Mouse (Mus musculus) limb, embryonic 12.5 days (tissue): ENCODE measurements around the gene Gm7075. TPM values are rescaled to one million over a fixed set of nuclear protein-coding genes. Genes with fewer than 3 reads are reported as not detected.

Source experiments
- ATAC-seq: fragments of 200-750 bp; cut with Nextera tagmentation; 2 replicates; pipeline ENCODE4 v1.8.0; 2017; ENCODE audit warnings: low read depth, moderate TSS enrichment; ENCODE audit not compliant: insufficient number of reproducible peaks, insufficient read depth, low FRiP score, low TSS enrichment
- H3K27ac ChIP-seq: fragments of 300-500 bp; sonication (generic); 2 replicates; pipeline ENCODE4 v1.5.1; 2016; ENCODE audit warnings: mild to moderate bottlenecking, moderate library complexity
- H3K27me3 ChIP-seq: fragments of 300-500 bp; sonication (generic); 2 replicates; pipeline ENCODE4 v1.6.1; 2016; ENCODE audit warnings: mild to moderate bottlenecking, moderate library complexity
- H3K36me3 ChIP-seq: fragments of 300-500 bp; sonication (generic); 2 replicates; pipeline ENCODE4 v1.6.1; 2016; ENCODE audit warnings: mild to moderate bottlenecking, moderate library complexity
- H3K4me1 ChIP-seq: fragments of 300-500 bp; sonication (generic); replicated peaks from 2 replicates; pipeline ENCODE4 v1.6.1; 2016
- H3K4me2 ChIP-seq: fragments of 300-500 bp; sonication (generic); 2 replicates; pipeline ENCODE4 v1.6.1; 2016; ENCODE audit warnings: mild to moderate bottlenecking, moderate library complexity
- H3K4me3 ChIP-seq: fragments of 300-500 bp; sonication (generic); replicated peaks from 2 replicates; pipeline ENCODE4 v1.5.1; 2016; ENCODE audit warnings: mild to moderate bottlenecking
- H3K9ac ChIP-seq: fragments of 300-500 bp; sonication (generic); replicated peaks from 2 replicates; pipeline ENCODE4 v1.6.1; 2016; ENCODE audit warnings: mild to moderate bottlenecking, moderate library complexity
- H3K9me3 ChIP-seq: fragments of 300-500 bp; sonication (generic); 2 replicates; pipeline ENCODE4 v1.6.1; 2016; ENCODE audit warnings: mild to moderate bottlenecking, moderate library complexity
- WGBS: fragments of 180-500 bp; shearing (Covaris S2); methylation state at CpG from one replicate; pipeline ENCODE4 v1.1.7; 2016; 5-methylcytosine and 5-hydroxymethylcytosine counted together
- polyA plus RNA-seq: library from polyadenylated mRNA; unstranded; fragments of >200 nt; fragmentation: Nextera tagmentation; extraction: Ambion mirVana; gene quantifications from 2 replicates; pipeline ENCODE4 v1.2.1, GENCODE M21; 2016

Gene Gm7075
- polyA plus RNA-seq, 1 experiment from 2014 or later, result not detected

DNA sequence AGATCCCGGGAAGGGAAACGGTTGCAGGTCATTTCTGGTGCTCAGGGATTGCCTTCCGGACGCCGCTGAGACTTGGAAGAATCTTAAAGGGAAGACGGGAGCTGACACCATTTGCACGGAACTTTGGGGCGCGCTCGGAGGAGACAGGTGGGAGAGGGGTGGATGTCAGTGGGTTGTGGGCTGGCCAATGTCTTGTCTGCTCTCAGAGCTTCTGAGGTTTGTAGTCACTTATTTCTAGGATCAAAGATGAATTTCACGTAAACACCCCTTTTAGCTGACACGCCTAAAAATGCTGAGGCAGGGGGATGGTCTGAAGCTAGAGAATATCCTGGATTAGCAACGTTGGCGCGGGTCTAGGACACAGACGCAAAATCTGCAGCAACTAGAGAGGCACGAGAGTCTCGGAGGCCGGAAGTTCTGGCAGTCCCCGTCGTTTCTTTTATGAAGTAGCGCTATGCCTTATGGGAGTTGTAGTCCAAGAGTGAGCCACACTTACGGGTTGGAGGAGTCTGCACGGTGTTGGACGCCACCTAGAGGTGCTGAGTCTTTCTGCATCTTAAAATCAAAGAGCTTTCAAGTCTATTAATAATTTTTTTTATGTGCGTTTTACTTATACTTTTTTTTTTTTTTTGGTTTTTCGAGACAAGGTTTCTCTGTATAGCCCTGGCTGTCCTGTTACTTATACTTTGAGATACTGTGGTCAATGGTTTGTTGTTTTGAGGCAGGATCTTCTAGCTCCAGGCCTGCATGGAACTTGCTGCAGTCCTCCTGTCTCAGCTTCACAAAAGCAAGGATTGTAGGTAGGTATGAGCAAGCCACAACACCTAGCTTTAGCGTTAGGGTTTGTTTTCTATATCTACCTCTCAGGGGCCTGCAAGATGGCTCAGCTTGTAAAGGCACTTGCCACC, 39.0 kb downstream of the Gm7075 start, which contains the start of gene Dnajc12:
TSS of gene Dnajc12 (plus strand) at position 72 of the 908 bp plus-strand sequence.
- Histone ChIP-seq H3K9me3 (no peaks in the 10 kb centered on the region), H3K4me1 (no peaks in the 10 kb centered on the region), H3K36me3 (no peaks in the 10 kb centered on the region), H3K9ac (peak within 1 kb of the TSS; percentile 61), H3K27me3 (0 out of 2 replicates have a peak, but pooled peaks cover 4% of the 10 kb centered on the region), H3K27ac (no peak within 1 kb of the TSS), H3K4me2 (peak within 1 kb of the TSS; percentile 88), H3K4me3 (peak within 1 kb of the TSS; percentile 55)
- WGBS, result under 1% methylated on average over 28 of the region's 28 CpGs
- peak; percentile 87 for ATAC-seq

DNA sequence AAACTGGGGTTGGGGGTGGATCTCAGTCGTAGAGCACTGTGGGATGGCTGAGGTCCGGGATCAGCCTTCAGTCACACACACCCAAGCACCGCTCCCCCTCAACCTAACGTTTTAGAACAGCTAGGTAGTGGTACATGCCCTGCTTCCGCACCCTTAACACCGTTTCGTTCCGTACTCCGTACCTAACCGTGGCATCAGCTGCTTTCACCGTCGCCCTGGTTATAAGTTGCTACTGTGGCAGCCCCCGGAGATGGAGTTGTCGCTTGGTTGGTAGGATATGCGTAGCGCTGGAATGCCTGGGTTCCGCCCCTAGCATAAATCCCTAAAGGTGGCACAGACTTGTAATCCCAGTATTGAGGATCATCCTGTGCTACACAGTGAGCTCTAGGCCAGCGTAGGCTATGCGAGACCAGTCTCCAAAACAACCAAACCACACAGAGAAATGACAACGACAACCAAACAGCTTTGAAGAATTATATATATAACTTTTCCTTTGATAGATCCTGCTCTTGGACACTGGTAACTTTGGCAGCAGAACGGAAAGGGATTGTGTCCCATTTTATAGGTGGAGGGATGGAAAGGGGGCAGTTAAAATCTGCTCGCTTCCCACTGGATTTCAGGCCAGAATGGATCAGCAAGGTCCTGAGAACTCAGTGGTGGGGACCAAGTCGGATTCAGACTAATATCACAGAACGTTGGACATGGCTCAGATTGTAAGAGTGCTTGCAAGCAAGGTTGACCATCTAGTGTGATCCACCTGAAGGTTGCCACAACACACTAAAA, 39.9 kb downstream of the Gm7075 start, which contains the start of gene Sirt1:
TSS of gene Sirt1 (minus strand) at position 207 of the 783 bp plus-strand sequence.
- no peak for ATAC-seq
- H3K9ac ChIP-seq, result peak within 1 kb of the TSS; percentile 61
- H3K4me3 ChIP-seq, result peak within 1 kb of the TSS; percentile 55
- H3K4me1 ChIP-seq, result no peaks in the 10 kb centered on the region
- H3K9me3 ChIP-seq, result no peaks in the 10 kb centered on the region
- H3K4me2 ChIP-seq, result peak within 1 kb of the TSS; percentile 88
- H3K27me3 ChIP-seq, result 0 out of 2 replicates have a peak, but pooled peaks cover 4% of the 10 kb centered on the region
- H3K36me3 ChIP-seq, result no peaks in the 10 kb centered on the region
- WGBS, result 7% methylated on average over 24 of the region's 24 CpGs
- H3K27ac ChIP-seq, result no peak within 1 kb of the TSS

DNA sequence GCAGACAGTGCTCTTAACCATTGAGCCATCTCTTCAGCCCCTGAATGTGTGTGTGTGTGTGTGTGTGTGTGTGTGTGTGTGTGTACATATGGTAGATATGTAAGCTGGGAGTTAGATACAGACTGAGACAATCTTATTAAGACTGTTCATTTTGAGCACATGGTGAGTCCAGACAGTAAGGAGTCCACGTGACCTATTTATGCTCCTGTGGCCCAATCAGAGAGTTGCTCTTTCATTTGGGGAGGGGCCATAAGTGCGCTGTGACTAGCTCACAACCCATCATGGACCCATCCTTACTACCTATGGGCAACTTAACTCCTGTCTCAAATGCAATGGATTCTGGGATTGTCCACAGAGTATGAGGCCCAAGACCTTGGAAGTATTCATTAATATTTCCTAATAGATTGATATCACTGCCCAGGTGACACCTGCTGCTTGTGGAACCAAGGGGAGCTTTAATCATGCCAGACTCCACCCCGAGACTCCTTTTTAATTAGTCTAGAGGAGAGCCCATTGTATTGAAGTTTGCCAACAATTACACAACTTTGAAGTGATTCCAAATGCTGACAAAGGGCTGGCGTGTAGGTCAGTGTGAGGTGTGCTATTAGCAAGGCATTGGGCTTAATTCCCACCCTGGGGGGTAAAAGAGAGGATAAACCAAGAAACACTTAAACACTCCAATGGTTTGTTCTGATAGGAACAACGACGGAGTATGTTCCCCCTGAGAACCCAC, 42.5 kb downstream of the Gm7075 start:
- no peaks in the 10 kb centered on the region for H3K9me3 ChIP-seq
- H3K27me3 ChIP-seq, result 0 out of 2 replicates have a peak, but pooled peaks cover 4% of the 10 kb centered on the region
- ATAC-seq, result no peak
- H3K36me3 ChIP-seq, result no peaks in the 10 kb centered on the region
- H3K9ac ChIP-seq, result no peak overlapping the region
- WGBS, result 64% methylated on average over 6 of the region's 6 CpGs
- H3K4me3 ChIP-seq, result no peak overlapping the region
- H3K27ac ChIP-seq, result no peak overlapping the region
- H3K4me1 ChIP-seq, result no peaks in the 10 kb centered on the region
- no peak overlapping the region for H3K4me2 ChIP-seq

DNA sequence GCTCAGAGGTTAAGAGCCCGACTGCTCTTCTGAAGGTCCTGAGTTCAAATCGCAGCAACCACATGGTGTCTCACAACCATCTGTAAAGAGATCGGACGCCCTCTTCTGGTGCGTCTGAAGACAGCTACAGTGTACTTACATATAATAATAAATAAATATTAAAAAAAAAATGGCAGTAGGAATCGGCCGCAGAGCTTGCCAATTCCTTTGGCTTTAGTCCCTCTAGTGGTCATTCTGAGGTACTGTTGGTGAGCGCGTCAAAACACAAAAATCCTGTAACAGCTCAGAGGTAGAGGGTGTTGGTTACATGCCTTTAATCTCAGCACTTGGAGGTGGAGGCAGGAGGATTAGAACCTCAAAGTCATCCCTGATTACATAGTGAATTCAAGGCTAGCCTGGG, 44.1 kb downstream of the Gm7075 start:
- Histone ChIP-seq H3K4me1 (no peaks in the 10 kb centered on the region), H3K36me3 (no peaks in the 10 kb centered on the region), H3K4me2 (no peak overlapping the region), H3K27ac (no peak overlapping the region), H3K27me3 (0 out of 2 replicates have a peak, but pooled peaks cover 4% of the 10 kb centered on the region), H3K4me3 (no peak overlapping the region), H3K9ac (no peak overlapping the region), H3K9me3 (no peaks in the 10 kb centered on the region)
- 21% methylated on average over 9 of the region's 9 CpGs for WGBS
- no peak for ATAC-seq

DNA sequence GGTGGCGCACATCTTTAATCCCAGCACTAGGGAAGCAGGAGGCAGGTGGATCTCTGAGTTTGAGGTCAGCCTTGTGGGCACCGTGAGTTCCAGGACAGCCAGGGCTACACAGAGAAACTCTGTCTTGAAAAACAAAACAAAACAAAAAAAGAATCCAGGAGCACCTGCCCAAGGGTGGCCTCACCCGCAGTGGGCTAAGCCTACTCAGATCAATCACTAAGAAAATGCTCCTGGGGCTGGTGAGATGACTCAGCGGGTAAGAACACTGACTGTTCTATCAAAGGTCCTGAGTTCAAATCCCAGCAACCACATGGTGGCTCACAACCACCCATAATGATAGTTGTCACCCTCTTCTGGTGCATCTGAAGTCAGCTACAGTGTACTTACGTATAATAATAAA, 45.3 kb downstream of the Gm7075 start:
- Histone ChIP-seq H3K9ac (no peak overlapping the region), H3K27ac (no peak overlapping the region), H3K36me3 (no peaks in the 10 kb centered on the region), H3K4me1 (no peaks in the 10 kb centered on the region), H3K4me2 (no peak overlapping the region), H3K9me3 (no peaks in the 10 kb centered on the region), H3K27me3 (0 out of 2 replicates have a peak, but pooled peaks cover 4% of the 10 kb centered on the region), H3K4me3 (no peak overlapping the region)
- 78% methylated on average over 5 of the region's 5 CpGs for WGBS
- no peak for ATAC-seq

Other genes with a start within 250 kb of the Gm7075 start
- gene Mypn, start 217.8 kb downstream of the Gm7075 start, polyA plus RNA-seq, result 1.4 and 1.7 TPM in 2 replicates
- gene Herc4, start 178.0 kb downstream of the Gm7075 start, polyA plus RNA-seq, result 42.9 and 47.0 TPM in 2 replicates
- gene Sirt1, start 40.1 kb downstream of the Gm7075 start, polyA plus RNA-seq, result 7.7 and 9.9 TPM in 2 replicates
- 13.6 and 16.1 TPM in 2 replicates for gene Dnajc12, start 39.3 kb downstream of the Gm7075 start, polyA plus RNA-seq
- gene Ctnna3, start 8.3 kb upstream of the Gm7075 start, polyA plus RNA-seq, result 0.14 and 0.24 TPM in 2 replicates